ENCODE assay signal across 7 mouse cellular contexts in the genomic region with DNA sequence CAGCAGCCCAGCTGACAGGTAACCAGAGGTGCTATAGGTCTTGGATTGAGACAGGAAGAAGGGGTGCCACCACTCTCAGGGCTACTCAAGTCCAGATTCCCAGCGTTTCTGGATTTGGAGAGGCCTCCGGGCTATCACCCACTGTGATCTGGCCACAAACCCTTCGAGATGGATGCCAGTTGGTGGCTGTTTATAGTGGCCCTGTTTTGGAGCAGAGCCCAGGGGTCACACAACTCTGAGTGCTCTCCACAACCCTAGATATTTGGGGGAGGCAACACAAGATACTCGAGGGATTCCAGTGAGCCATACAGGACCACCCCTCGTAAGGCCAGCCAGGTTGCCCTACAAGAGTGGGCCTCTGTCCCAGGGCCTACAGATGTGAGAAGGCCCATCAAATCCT. TPM values are rescaled to one million over a fixed set of nuclear protein-coding genes. Genes with fewer than 3 reads are reported as not detected.
A peak's percentile ranks its signal among the peaks of the same experiment; 100 is the strongest.
DNase-seq lines count a peak whose midpoint lies in the region; ATAC-seq and TF ChIP-seq lines count a peak whose summit lies in the region.

No protein-coding gene starts in this region.

- H3K4me1 ChIP-seq in lung, embryonic 15.5 days: peaks cover 42% of the 10 kb centered on the region
- peaks cover 21% of the 10 kb centered on the region for H3K4me1 ChIP-seq in lung, adult 2 months (ENCODE audit: control insufficient read depth, insufficient read depth, low read length)
- peaks cover 51% of the 10 kb centered on the region for H3K4me1 ChIP-seq in forebrain, embryonic 12.5 days
- H3K4me1 ChIP-seq in limb, embryonic 10.5 days: peaks cover 62% of the 10 kb centered on the region
- peaks cover 49% of the 10 kb centered on the region for H3K4me1 ChIP-seq in neural tube, embryonic 15.5 days

- no peaks in the 10 kb centered on the region for H3K27me3 ChIP-seq in lung, embryonic 15.5 days
- no peaks in the 10 kb centered on the region for H3K27me3 ChIP-seq in forebrain, embryonic 12.5 days
- H3K27me3 ChIP-seq in limb, embryonic 10.5 days (ENCODE audit: low read depth, poor library complexity, severe bottlenecking): no peaks in the 10 kb centered on the region
- H3K27me3 ChIP-seq in neural tube, embryonic 15.5 days (replicated peaks): no peaks in the 10 kb centered on the region

- no peaks in the 10 kb centered on the region for H3K36me3 ChIP-seq in lung, embryonic 15.5 days
- no peaks in the 10 kb centered on the region for H3K36me3 ChIP-seq in forebrain, embryonic 12.5 days (replicated peaks)
- H3K36me3 ChIP-seq in limb, embryonic 10.5 days: 0 out of 2 replicates have a peak, but pooled peaks cover 8% of the 10 kb centered on the region
- no peaks in the 10 kb centered on the region for H3K36me3 ChIP-seq in neural tube, embryonic 15.5 days

- peak overlapping the region; percentile 85 for H3K27ac ChIP-seq in lung, embryonic 15.5 days
- H3K27ac ChIP-seq in forebrain, embryonic 12.5 days: 0 out of 2 replicates have a peak overlapping the region, but pooled peaks have one; percentile 85
- H3K27ac ChIP-seq in limb, embryonic 10.5 days: peak overlapping the region; percentile 99
- H3K27ac ChIP-seq in neural tube, embryonic 15.5 days (replicated peaks): no peak overlapping the region; the same call in 1 of the 2 replicates

- peak overlapping the region; percentile 81 for H3K4me3 ChIP-seq in lung, embryonic 15.5 days
- no peak overlapping the region for H3K4me3 ChIP-seq in lung, adult 2 months (replicated peaks; ENCODE audit: extremely low read depth, low read depth, low read length)
- peak overlapping the region; percentile 99 for H3K4me3 ChIP-seq in forebrain, embryonic 12.5 days (replicated peaks)
- peak overlapping the region; percentile 95 for H3K4me3 ChIP-seq in limb, embryonic 10.5 days
- H3K4me3 ChIP-seq in neural tube, embryonic 15.5 days (replicated peaks): peak overlapping the region; percentile 90

- no peak for ATAC-seq in lung, embryonic 15.5 days (ENCODE audit: borderline replicate concordance, extremely low read depth, low FRiP score, low TSS enrichment)
- ATAC-seq in forebrain, embryonic 12.5 days (ENCODE audit: low FRiP score): no peak
- ATAC-seq in neural tube, embryonic 15.5 days (ENCODE audit: low FRiP score): no peak
- ATAC-seq in megakaryocyte-erythroid progenitor cell, adult 5-6 weeks (replicated peaks; ENCODE audit: low FRiP score, low TSS enrichment, poor library complexity, severe bottlenecking): no peak; the same call in 1 of the 2 replicates

- TF ChIP-seq CTCF in lung, adult 2 months (IDR thresholded peaks at IDR 0.05; ENCODE audit: insufficient read depth, low read length): no peak

- no peak for DNase-seq in lung, adult 2 months
- no peak for DNase-seq in limb, embryonic 10.5 days (ENCODE audit: low spot score)
- no peak for DNase-seq in adrenal gland, postnatal 10 days

- no peak for TF ChIP-seq POLR2A in lung, adult 2 months (IDR thresholded peaks at IDR 0.05; ENCODE audit: borderline replicate concordance, extremely low read depth, low read depth, low read length)

- peak overlapping the region; percentile 96 for H3K9ac ChIP-seq in lung, embryonic 15.5 days
- peak overlapping the region; percentile 99 for H3K9ac ChIP-seq in forebrain, embryonic 12.5 days
- H3K9ac ChIP-seq in neural tube, embryonic 15.5 days (replicated peaks): peak overlapping the region; percentile 90

- no peaks in the 10 kb centered on the region for H3K9me3 ChIP-seq in lung, embryonic 15.5 days
- H3K9me3 ChIP-seq in forebrain, embryonic 12.5 days: no peaks in the 10 kb centered on the region
- no peaks in the 10 kb centered on the region for H3K9me3 ChIP-seq in limb, embryonic 10.5 days (replicated peaks)
- H3K9me3 ChIP-seq in neural tube, embryonic 15.5 days (replicated peaks): no peaks in the 10 kb centered on the region

- 19% methylated on average over 5 of the region's 5 CpGs for WGBS in lung, embryonic 15.5 days
- WGBS in lung, adult 2 months: 12% methylated on average over 5 of the region's 5 CpGs
- 16% methylated on average over 5 of the region's 5 CpGs for WGBS in forebrain, embryonic 12.5 days
- WGBS in limb, embryonic 10.5 days: 31% methylated on average over 5 of the region's 5 CpGs
- 15% methylated on average over 5 of the region's 5 CpGs for WGBS in neural tube, embryonic 15.5 days

- H3K4me2 ChIP-seq in lung, embryonic 15.5 days: peak overlapping the region; percentile 61
- peak overlapping the region; percentile 85 for H3K4me2 ChIP-seq in forebrain, embryonic 12.5 days
- H3K4me2 ChIP-seq in neural tube, embryonic 15.5 days: peak overlapping the region; percentile 84

RNA-seq across cellular contexts. Expression of a gene that starts 1.8 kb away (rescaled TPM):
- polyA plus RNA-seq in lung, embryonic 15.5 days (2015; fragmentation: Nextera tagmentation; extraction: Ambion mirVana): 8.0 and 8.3 TPM in 2 replicates
- 24.0 and 25.9 TPM in 2 replicates for polyA plus RNA-seq in lung, adult 2 months (2012; rRNA removed)
- 11.9 and 14.7 TPM in 2 replicates for polyA plus RNA-seq in forebrain, embryonic 12.5 days (2016; fragmentation: Nextera tagmentation; extraction: Ambion mirVana)
- polyA plus RNA-seq in limb, embryonic 10.5 days (2016; fragmentation: Nextera tagmentation; extraction: Ambion mirVana): 6.6 and 8.2 TPM in 2 replicates
- polyA plus RNA-seq in neural tube, embryonic 15.5 days (2015; fragmentation: Nextera tagmentation; extraction: Ambion mirVana): 6.3 and 6.6 TPM in 2 replicates
- total RNA-seq in megakaryocyte-erythroid progenitor cell, adult 5-6 weeks (2014; fragmentation: Nextera tagmentation): 25.2 and 26.1 TPM in 2 replicates
- total RNA-seq in megakaryocyte-erythroid progenitor cell, adult 5-6 weeks (2017): 6.1 and 10.9 TPM in 2 replicates
- total RNA-seq in adrenal gland, postnatal 10 days (2021): 10 to 100 TPM; 35.7 to 36.3 TPM
